Mouse (Mus musculus): ENCODE data around the gene Gm27021. TPM values are rescaled to one million over a fixed set of nuclear protein-coding genes. Genes with fewer than 3 reads are reported as not detected.

Gm27021 gene
- total RNA-seq, 2 experiments from 2014 or later = not detected

- no peak for ATAC-seq (replicated peaks; ENCODE audit: poor library complexity, severe bottlenecking)
Observed at GRCm38 (mm10) chr8:120571561-120571960, 96.3 kb downstream of the Gm27021 start.

- ATAC-seq (replicated peaks; ENCODE audit: poor library complexity, severe bottlenecking) = peak; percentile 47
Observed at GRCm38 (mm10) chr8:120569939-120570715, 97.8 kb downstream of the Gm27021 start.

- no peak for ATAC-seq (replicated peaks; ENCODE audit: poor library complexity, severe bottlenecking)
Observed at GRCm38 (mm10) chr8:120569123-120569522, 98.8 kb downstream of the Gm27021 start.

- ATAC-seq (replicated peaks; ENCODE audit: poor library complexity, severe bottlenecking) = no peak
Observed at GRCm38 (mm10) chr8:120568164-120568798, 99.6 kb downstream of the Gm27021 start.

GRCm38 (mm10) chr8:120567731-120568130 lies 100.1 kb downstream of the Gm27021 start:
- no peak for ATAC-seq (replicated peaks; ENCODE audit: poor library complexity, severe bottlenecking)

GRCm38 (mm10) chr8:120566681-120567080 lies 101.2 kb downstream of the Gm27021 start:
- no peak for ATAC-seq (replicated peaks; ENCODE audit: poor library complexity, severe bottlenecking)

- ATAC-seq (replicated peaks; ENCODE audit: poor library complexity, severe bottlenecking) = no peak
Observed at GRCm38 (mm10) chr8:120565151-120565711, 102.6 kb downstream of the Gm27021 start.

- peak; percentile 83 for ATAC-seq (replicated peaks; ENCODE audit: poor library complexity, severe bottlenecking)
Observed at GRCm38 (mm10) chr8:120563851-120564837, 103.7 kb downstream of the Gm27021 start.

- no peak for ATAC-seq (replicated peaks; ENCODE audit: poor library complexity, severe bottlenecking)
Observed at GRCm38 (mm10) chr8:120563348-120563724, 104.5 kb downstream of the Gm27021 start.

- ATAC-seq (replicated peaks; ENCODE audit: poor library complexity, severe bottlenecking) = no peak
Observed at GRCm38 (mm10) chr8:120562680-120563347, 105.1 kb downstream of the Gm27021 start.

- no peak for ATAC-seq (replicated peaks; ENCODE audit: poor library complexity, severe bottlenecking)
Observed at GRCm38 (mm10) chr8:120561539-120562435, 106.1 kb downstream of the Gm27021 start.

GRCm38 (mm10) chr8:120560535-120560934 lies 107.3 kb downstream of the Gm27021 start:
- ATAC-seq (replicated peaks; ENCODE audit: poor library complexity, severe bottlenecking) = no peak

- no peak for ATAC-seq (replicated peaks; ENCODE audit: poor library complexity, severe bottlenecking)
Observed at GRCm38 (mm10) chr8:120559654-120560053, 108.2 kb downstream of the Gm27021 start.

Other genes starting within 250 kb of the Gm27021 start
- gene Gins2, start 78.8 kb downstream of the Gm27021 start, total RNA-seq (2014; fragmentation: Nextera tagmentation) = 54.6 and 81.8 TPM in 2 replicates
- gene Gins2, start 78.8 kb downstream of the Gm27021 start, total RNA-seq (2017) = 42.4 and 47.6 TPM in 2 replicates
- not detected in 2 replicates for gene 1190005I06Rik, start 20.4 kb downstream of the Gm27021 start, total RNA-seq (2014; fragmentation: Nextera tagmentation)
- 0.60 TPM in 1 of 2 replicates, not detected in the other for gene 1190005I06Rik, start 20.4 kb downstream of the Gm27021 start, total RNA-seq (2017)
- gene Cox4i1, start 143 bp upstream of the Gm27021 start, total RNA-seq (2014; fragmentation: Nextera tagmentation) = 1,083 and 1,131 TPM in 2 replicates
- gene Cox4i1, start 143 bp upstream of the Gm27021 start, total RNA-seq (2017) = 462 and 506 TPM in 2 replicates
- 34.9 and 56.5 TPM in 2 replicates for gene Emc8, start 494 bp upstream of the Gm27021 start, total RNA-seq (2014; fragmentation: Nextera tagmentation)
- 36.5 and 61.2 TPM in 2 replicates for gene Emc8, start 494 bp upstream of the Gm27021 start, total RNA-seq (2017)
- gene Irf8, start 68.3 kb upstream of the Gm27021 start, total RNA-seq (2014; fragmentation: Nextera tagmentation) = 213 and 215 TPM in 2 replicates
- gene Irf8, start 68.3 kb upstream of the Gm27021 start, total RNA-seq (2017) = 171 and 196 TPM in 2 replicates

Data from granulocyte monocyte progenitor cell, adult 5-6 weeks (primary cell).